Mouse (Mus musculus) spleen, adult 2 months (tissue): ENCODE results near the gene Dync1i2. TPM values are rescaled to one million over a fixed set of nuclear protein-coding genes. Genes with fewer than 3 reads are reported as not detected.

Source experiments
- DNase-seq, 2 experiments: peaks; one replicate each; pipeline versions ENCODE4 v3.0.0 to v3.0.0-alpha.2; 2012 to 2021; ENCODE audit warnings: low spot score in 2 of 2, low read depth in 1 of 2
- H3K27ac ChIP-seq: fragments of 200-500 bp; 2 replicates; pipeline ENCODE4 v1.5.1; 2012; ENCODE audit warnings: low read length, inconsistent platforms; ENCODE audit not compliant: insufficient read depth
- H3K27me3 ChIP-seq: fragments of 200-500 bp; 2 replicates; pipeline ENCODE4 v1.6.1; 2012; ENCODE audit warnings: mild to moderate bottlenecking, moderate library complexity, low read length, inconsistent platforms; ENCODE audit not compliant: control insufficient read depth, insufficient read depth
- H3K36me3 ChIP-seq: fragments of 200-500 bp; 2 replicates; pipeline ENCODE4 v1.6.1; 2012; ENCODE audit warnings: mild to moderate bottlenecking, low read length, inconsistent platforms; ENCODE audit not compliant: control insufficient read depth, insufficient read depth
- H3K4me1 ChIP-seq: fragments of 200-500 bp; 2 replicates; pipeline ENCODE4 v1.6.1; 2011; ENCODE audit warnings: inconsistent platforms; ENCODE audit not compliant: control insufficient read depth, insufficient read depth, insufficient read length
- H3K4me3 ChIP-seq: fragments of 200-500 bp; 2 replicates; pipeline ENCODE4 v1.5.1; 2011; ENCODE audit warnings: mild to moderate bottlenecking, inconsistent platforms; ENCODE audit not compliant: insufficient read depth, insufficient read length; ENCODE audit errors: extremely low read depth
- CTCF ChIP-seq: fragments of 200-500 bp; IDR thresholded peaks from 2 replicates; pipeline ENCODE4 v1.5.1; 2011; ENCODE audit warnings: mild to moderate bottlenecking, inconsistent platforms; ENCODE audit not compliant: insufficient read depth, insufficient read length, insufficient replicate concordance; ENCODE audit errors: extremely low read depth
- POLR2A ChIP-seq: fragments of 200-500 bp; IDR thresholded peaks from 2 replicates; pipeline ENCODE4 v1.6.1; 2011; ENCODE audit warnings: low read depth, low read length, inconsistent platforms
- WGBS: fragments of 180-500 bp; shearing (Covaris S2); methylation state at CpG from one replicate; pipeline ENCODE4 v1.1.7; 2018; 5-methylcytosine and 5-hydroxymethylcytosine counted together
- polyA plus RNA-seq: library from polyadenylated mRNA; depleted of rRNA; stranded (reverse); fragments of >200 nt; gene quantifications from 2 replicates; pipeline ENCODE4 v1.2.3, GENCODE M21; 2012

Gene Dync1i2
- polyA plus RNA-seq, 1 experiment = 7.7 TPM

- Histone ChIP-seq H3K27me3 (no peaks in the 10 kb centered on the region), H3K4me1 (no peaks in the 10 kb centered on the region), H3K27ac (no peak overlapping the region), H3K36me3 (peaks cover 20% of the 10 kb centered on the region), H3K4me3 (no peak overlapping the region)
- WGBS = 94% methylated on average over 1 of the region's 1 CpGs
- no peak for TF ChIP-seq CTCF
- DNase-seq = no peak
These were observed 70.5 kb downstream of the Dync1i2 start for GRCm38 (mm10) chr2:71281981-71282380.

- no peaks in the 10 kb centered on the region for H3K27me3 ChIP-seq
- DNase-seq = no peak
- H3K4me3 ChIP-seq = no peak overlapping the region
- no peak overlapping the region for H3K27ac ChIP-seq
- no peaks in the 10 kb centered on the region for H3K4me1 ChIP-seq
- H3K36me3 ChIP-seq = peaks cover 12% of the 10 kb centered on the region
- 94% methylated on average over 6 of the region's 6 CpGs for WGBS
- TF ChIP-seq CTCF (no peak), POLR2A (no peak)
These were observed 78.7 kb downstream of the Dync1i2 start for GRCm38 (mm10) chr2:71290107-71290775.

GRCm38 (mm10) chr2:71291566-71291965 is 80.1 kb downstream of the Dync1i2 start:
- Histone ChIP-seq H3K4me1 (no peaks in the 10 kb centered on the region), H3K27me3 (no peaks in the 10 kb centered on the region), H3K27ac (no peak overlapping the region), H3K4me3 (no peak overlapping the region), H3K36me3 (peaks cover 20% of the 10 kb centered on the region)
- WGBS = 93% methylated on average over 5 of the region's 5 CpGs
- no peak for DNase-seq
- TF ChIP-seq POLR2A = no peak
- TF ChIP-seq CTCF = no peak

GRCm38 (mm10) chr2:71293983-71294382 is 82.5 kb downstream of the Dync1i2 start:
- 91% methylated on average over 3 of the region's 3 CpGs for WGBS
- DNase-seq = no peak

GRCm38 (mm10) chr2:71294489-71294888 is 83.0 kb downstream of the Dync1i2 start:
- no peak for DNase-seq
- H3K4me3 ChIP-seq = no peak overlapping the region
- H3K4me1 ChIP-seq = no peaks in the 10 kb centered on the region
- no peak for TF ChIP-seq POLR2A
- TF ChIP-seq CTCF = no peak
- H3K36me3 ChIP-seq = peaks cover 23% of the 10 kb centered on the region
- no peaks in the 10 kb centered on the region for H3K27me3 ChIP-seq
- H3K27ac ChIP-seq = no peak overlapping the region
- WGBS = 81% methylated on average over 7 of the region's 7 CpGs

More at GRCm38 (mm10) chr2:71293983-71294382, 82.5 kb downstream of the Dync1i2 start:
- Histone ChIP-seq H3K4me1 (no peaks in the 10 kb centered on the region), H3K4me3 (no peak overlapping the region), H3K27me3 (no peaks in the 10 kb centered on the region), H3K27ac (no peak overlapping the region), H3K36me3 (peaks cover 23% of the 10 kb centered on the region)
- TF ChIP-seq POLR2A (no peak), CTCF (no peak)

GRCm38 (mm10) chr2:71295844-71296243 is 84.3 kb downstream of the Dync1i2 start:
- H3K27ac ChIP-seq = no peak overlapping the region
- DNase-seq = no peak
- H3K27me3 ChIP-seq = no peaks in the 10 kb centered on the region
- 96% methylated on average over 12 of the region's 12 CpGs for WGBS
- TF ChIP-seq POLR2A = no peak
- TF ChIP-seq CTCF = no peak
- H3K36me3 ChIP-seq = peaks cover 23% of the 10 kb centered on the region
- H3K4me3 ChIP-seq = no peak overlapping the region
- no peaks in the 10 kb centered on the region for H3K4me1 ChIP-seq

- DNase-seq = no peak
- H3K27me3 ChIP-seq = no peaks in the 10 kb centered on the region
- no peak overlapping the region for H3K4me3 ChIP-seq
- 91% methylated on average over 1 of the region's 1 CpGs for WGBS
- H3K27ac ChIP-seq = no peak overlapping the region
- TF ChIP-seq POLR2A (no peak), CTCF (no peak)
- peaks cover 23% of the 10 kb centered on the region for H3K36me3 ChIP-seq
- no peaks in the 10 kb centered on the region for H3K4me1 ChIP-seq
These were observed 86.0 kb downstream of the Dync1i2 start for GRCm38 (mm10) chr2:71297501-71297900.
